Mouse (Mus musculus) MEL (cell line): ENCODE measurements at regions not wholly inside any gene's neighbourhood (a gene's known extent, or its start where the extent isn't known, plus 50 kb on each side); places are given as distances from the start of the nearest gene placed in this dataset.

ENCODE experiments used
- DNase-seq: peaks from one replicate; pipeline ENCODE4 v3.0.0; 2011; ENCODE audit warnings: low read depth, low spot score
- H3K27ac ChIP-seq: 2 replicates; pipeline ENCODE4 v1.5.1; 2012; ENCODE audit warnings: low read depth, mild to moderate bottlenecking, control low read depth, low read length, moderate library complexity; ENCODE audit not compliant: control insufficient read depth
- H3K27me3 ChIP-seq, 2 experiments: fragments of 150-350 bp in 1 of 2; sonication (generic) in 1 of 2; 2 replicates each; pipeline ENCODE4 v1.6.1; 2012; ENCODE audit warnings: low read length in 2 of 2, mild to moderate bottlenecking in 2 of 2, improper control_type of control experiment in 1 of 2, moderate library complexity in 1 of 2; ENCODE audit not compliant: insufficient read depth in 2 of 2, control insufficient read depth in 1 of 2
- H3K36me3 ChIP-seq, 2 experiments: 2 replicates each; pipeline ENCODE4 v1.6.1; 2012 to 2014; ENCODE audit warnings: low read length in 2 of 2, improper control_type of control experiment in 1 of 2, inconsistent platforms in 1 of 2, mild to moderate bottlenecking in 1 of 2; ENCODE audit not compliant: insufficient read depth in 2 of 2, control insufficient read depth in 1 of 2
- H3K4me1 ChIP-seq, 2 experiments: fragments of 150-350 bp in 1 of 2; sonication (generic) in 1 of 2; 2 replicates each; pipeline ENCODE4 v1.6.1; 2012; ENCODE audit warnings: low read length in 2 of 2, improper control_type of control experiment in 1 of 2, mild to moderate bottlenecking in 1 of 2; ENCODE audit not compliant: insufficient read depth in 2 of 2, control insufficient read depth in 1 of 2
- H3K4me3 ChIP-seq, 2 experiments: fragments of 150-350 bp in 1 of 2; sonication (generic) in 1 of 2; 2 replicates each; pipeline ENCODE4 v1.5.1; 2012; ENCODE audit warnings: low read depth in 2 of 2, low read length in 2 of 2, mild to moderate bottlenecking in 2 of 2, moderate library complexity in 2 of 2, control low read depth in 1 of 2, improper control_type of control experiment in 1 of 2; ENCODE audit not compliant: control insufficient read depth in 1 of 2, insufficient read depth in 1 of 2
- H3K79me2 ChIP-seq: 2 replicates; pipeline ENCODE4 v1.6.1; 2012; ENCODE audit warnings: mild to moderate bottlenecking, low read length, moderate library complexity; ENCODE audit not compliant: control insufficient read depth, poor library complexity, insufficient read depth
- H3K9ac ChIP-seq: 2 replicates; pipeline ENCODE4 v1.6.1; 2012; ENCODE audit warnings: low read depth, mild to moderate bottlenecking, control low read depth, low read length, moderate library complexity; ENCODE audit not compliant: control insufficient read depth, poor library complexity, severe bottlenecking
- H3K9me3 ChIP-seq: fragments of 150-350 bp; sonication (generic); replicated peaks from 2 replicates; pipeline ENCODE4 v1.6.1; 2012; ENCODE audit warnings: mild to moderate bottlenecking, low read length, improper control_type of control experiment, moderate library complexity; ENCODE audit not compliant: insufficient read depth
- BHLHE40 ChIP-seq: IDR thresholded peaks from 2 replicates; pipeline ENCODE4 v1.6.1; 2012; ENCODE audit warnings: low read depth, mild to moderate bottlenecking, inconsistent platforms, low read length, improper control_type of control experiment, borderline replicate concordance
- CHD2 ChIP-seq: IDR thresholded peaks from 2 replicates; pipeline ENCODE4 v1.6.1; 2011; ENCODE audit warnings: low read length, improper control_type of control experiment
- MAZ ChIP-seq: IDR thresholded peaks from 2 replicates; pipeline ENCODE4 v1.6.1; 2012; ENCODE audit warnings: low read depth, mild to moderate bottlenecking, inconsistent platforms, low read length, improper control_type of control experiment
- MYB ChIP-seq: IDR thresholded peaks from 2 replicates; pipeline ENCODE4 v1.6.1; 2011; ENCODE audit warnings: mild to moderate bottlenecking, low read depth, low read length, improper control_type of control experiment
- MYC ChIP-seq: IDR thresholded peaks from 2 replicates; pipeline ENCODE4 v1.6.1; 2011; ENCODE audit warnings: low read depth, mild to moderate bottlenecking, low read length, improper control_type of control experiment, moderate library complexity
- NELFE ChIP-seq: IDR thresholded peaks from 2 replicates; pipeline ENCODE4 v1.6.1; 2011; ENCODE audit warnings: low read depth, low read length, improper control_type of control experiment
- NRF1 ChIP-seq: IDR thresholded peaks from 2 replicates; pipeline ENCODE4 v1.6.1; 2014; ENCODE audit warnings: low read depth, mild to moderate bottlenecking, inconsistent platforms, low read length, improper control_type of control experiment, moderate library complexity; ENCODE audit not compliant: poor library complexity, insufficient read depth, severe bottlenecking
- RAD21 ChIP-seq: IDR thresholded peaks from 2 replicates; pipeline ENCODE4 v1.6.1; 2011; ENCODE audit warnings: mild to moderate bottlenecking, low read depth, low read length, improper control_type of control experiment
- RCOR1 ChIP-seq: IDR thresholded peaks from 2 replicates; pipeline ENCODE4 v1.6.1; 2012; ENCODE audit warnings: low read depth, mild to moderate bottlenecking, inconsistent platforms, low read length, improper control_type of control experiment
- SMC3 ChIP-seq: IDR thresholded peaks from 2 replicates; pipeline ENCODE4 v1.6.1; 2011; ENCODE audit warnings: low read depth, low read length, improper control_type of control experiment
- TAL1 ChIP-seq: IDR thresholded peaks from 2 replicates; pipeline ENCODE4 v1.6.1; 2012; ENCODE audit warnings: mild to moderate bottlenecking, inconsistent platforms, low read length, moderate library complexity, mixed read lengths
- TBP ChIP-seq: IDR thresholded peaks from 2 replicates; pipeline ENCODE4 v1.8.0; 2011; ENCODE audit warnings: low read depth, low read length, improper control_type of control experiment
- UBTF ChIP-seq: IDR thresholded peaks from 2 replicates; pipeline ENCODE4 v1.6.1; 2012; ENCODE audit warnings: low read depth, mild to moderate bottlenecking, inconsistent platforms, low read length, improper control_type of control experiment, moderate library complexity, borderline replicate concordance; ENCODE audit not compliant: insufficient read depth
- USF1 ChIP-seq: IDR thresholded peaks from 2 replicates; pipeline ENCODE4 v1.6.1; 2014; ENCODE audit warnings: low read depth, mild to moderate bottlenecking, inconsistent platforms, low read length, improper control_type of control experiment, moderate library complexity
- USF2 ChIP-seq, 2 experiments: IDR thresholded peaks; 2 replicates each; pipeline ENCODE4 v1.6.1; 2011 to 2012; ENCODE audit warnings: improper control_type of control experiment in 2 of 2, low read length in 2 of 2, borderline replicate concordance in 1 of 2, inconsistent platforms in 1 of 2, low read depth in 1 of 2, mild to moderate bottlenecking in 1 of 2; ENCODE audit not compliant: insufficient read depth in 1 of 2
- ZMIZ1 ChIP-seq: IDR thresholded peaks from 2 replicates; pipeline ENCODE4 v1.6.1; 2012; ENCODE audit warnings: low read depth, mild to moderate bottlenecking, inconsistent platforms, low read length, improper control_type of control experiment, moderate library complexity
- ZNF384 ChIP-seq: IDR thresholded peaks from 2 replicates; pipeline ENCODE4 v1.6.1; 2012; ENCODE audit warnings: low read depth, mild to moderate bottlenecking, inconsistent platforms, low read length, improper control_type of control experiment

GRCm38 (mm10) chrX:11883738-11884716 lies 276.1 kb downstream of the Bcor start:
- TF ChIP-seq RAD21 (no peak), CHD2 (no peak), TBP (no peak), MYB (no peak), ZMIZ1 (no peak), UBTF (no peak), MYC (no peak)
- Histone ChIP-seq H3K36me3 (no peaks in the 10 kb centered on the region), H3K9ac (no peak overlapping the region), H3K79me2 (no peaks in the 10 kb centered on the region), H3K9me3 (no peaks in the 10 kb centered on the region), H3K4me3 (no peak overlapping the region), H3K27me3 (no peaks in the 10 kb centered on the region), H3K4me1 (peaks cover 0 to 8% of the 10 kb centered on the region in 2 experiments; a peak in 1 of 4 replicates), H3K27ac (no peak overlapping the region)
- no peak for DNase-seq

GRCm38 (mm10) chrX:11892396-11892795 lies 267.8 kb downstream of the Bcor start:
- no peaks in the 10 kb centered on the region for H3K9me3 ChIP-seq
- H3K27me3 ChIP-seq: no peaks in the 10 kb centered on the region
- TF ChIP-seq NRF1 (no peak), MAZ (no peak), USF2 (IDR thresholded peaks at IDR 0.05; ENCODE audit: borderline replicate concordance in 1 of 2, insufficient read depth in 1 of 2, low read depth in 1 of 2, low read length in 2 of 2) (no peak), SMC3 (no peak), MYC (no peak), USF1 (no peak), BHLHE40 (no peak), RCOR1 (no peak), ZNF384 (no peak), NELFE (no peak), TAL1 (no peak)
- H3K9ac ChIP-seq: no peak overlapping the region
- H3K27ac ChIP-seq: no peak overlapping the region
- H3K79me2 ChIP-seq: no peaks in the 10 kb centered on the region
- H3K4me1 ChIP-seq: peaks cover 2 to 19% of the 10 kb centered on the region in 2 experiments
- peaks cover 0 to 9% of the 10 kb centered on the region in 2 experiments; a peak in 2 of 4 replicates for H3K36me3 ChIP-seq
- H3K4me3 ChIP-seq: no peak overlapping the region
- DNase-seq: no peak
